Mouse (Mus musculus): ENCODE measurements around the gene Abhd14a.

The Abhd14a gene

DNA sequence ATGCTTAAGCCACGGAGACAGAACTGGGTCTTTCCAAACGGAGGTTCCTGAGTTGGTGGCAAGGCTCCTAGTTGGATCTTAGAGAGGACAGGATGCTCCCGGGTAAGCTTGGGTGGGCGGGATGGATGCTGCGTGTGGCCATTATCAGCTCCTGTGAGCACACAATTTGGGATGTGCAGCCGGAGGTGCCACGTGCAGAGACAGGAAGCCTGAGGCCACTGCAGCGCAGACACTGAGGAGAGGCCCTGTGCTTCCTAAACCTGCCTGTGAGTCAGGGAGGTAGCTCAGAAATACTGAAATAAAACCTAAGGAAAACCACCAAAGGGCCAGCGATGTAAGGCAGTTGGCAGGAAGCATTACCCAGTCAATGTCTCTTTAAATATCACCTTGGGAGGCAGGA is 22.3 kb upstream of the Abhd14a start:
- no peak for DNase-seq (ENCODE audit: low spot score in 2 of 2)

DNA sequence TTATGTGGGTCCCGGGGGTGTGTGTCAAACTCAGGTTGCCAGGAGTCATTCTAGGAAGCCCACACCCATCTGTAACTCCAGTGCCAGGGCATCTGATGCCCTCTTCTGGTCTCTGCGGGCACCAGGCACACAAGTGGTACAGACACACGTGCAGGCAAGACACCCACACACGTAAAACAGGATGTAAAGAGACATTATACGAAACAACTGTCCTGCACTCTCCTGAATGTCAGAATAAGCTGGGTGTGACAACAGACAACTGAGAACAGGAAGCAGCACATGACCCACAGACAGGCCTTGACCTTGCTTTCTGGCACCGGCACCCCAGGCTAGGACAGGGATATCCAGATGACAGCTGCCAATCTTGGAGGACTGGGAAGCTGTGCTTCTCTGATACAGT is 21.8 kb upstream of the Abhd14a start:
- no peak for DNase-seq (ENCODE audit: low spot score in 2 of 2)

DNA sequence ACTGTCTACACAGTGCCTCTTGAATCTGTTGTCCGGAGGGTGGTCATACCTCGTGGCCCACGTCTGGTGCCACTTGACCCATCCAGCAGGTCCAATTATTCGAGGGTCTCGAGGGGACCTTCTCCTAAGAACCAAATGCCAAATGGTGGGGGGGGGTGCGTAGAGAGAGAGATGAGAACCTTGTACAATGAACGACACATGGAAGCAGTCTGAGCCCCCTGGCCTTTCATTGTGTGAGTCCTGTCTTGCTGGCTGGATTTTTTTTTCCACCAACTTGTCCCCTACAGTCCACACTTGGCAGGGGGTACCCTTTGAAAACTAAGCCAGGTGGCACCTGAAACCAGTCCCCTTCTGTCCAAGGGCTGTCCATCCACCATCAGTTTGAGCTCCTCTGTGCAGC is 20.3 kb upstream of the Abhd14a start:
- DNase-seq (ENCODE audit: low spot score in 2 of 2), result no peak

DNA sequence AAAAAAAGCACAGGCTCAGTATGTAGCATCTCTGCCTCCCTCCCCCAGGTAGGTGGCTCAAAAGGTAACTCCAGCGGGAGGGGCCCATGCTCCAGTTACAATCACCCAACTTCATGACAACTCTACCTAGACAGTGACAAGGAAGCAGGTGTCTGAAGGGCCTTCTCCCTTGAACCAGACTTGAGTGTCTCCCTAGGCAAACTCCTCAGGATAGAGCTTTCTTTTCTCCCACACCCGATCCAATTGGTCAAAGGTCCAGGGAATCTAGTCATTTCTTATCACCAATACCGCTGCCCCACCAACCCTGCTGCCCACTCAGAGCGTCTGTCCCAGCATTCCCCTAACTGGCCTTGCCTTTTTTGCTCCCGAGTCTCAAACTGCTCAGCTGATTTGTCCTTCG is 19.2 kb upstream of the Abhd14a start:
- DNase-seq (ENCODE audit: low spot score in 2 of 2), result no peak

DNA sequence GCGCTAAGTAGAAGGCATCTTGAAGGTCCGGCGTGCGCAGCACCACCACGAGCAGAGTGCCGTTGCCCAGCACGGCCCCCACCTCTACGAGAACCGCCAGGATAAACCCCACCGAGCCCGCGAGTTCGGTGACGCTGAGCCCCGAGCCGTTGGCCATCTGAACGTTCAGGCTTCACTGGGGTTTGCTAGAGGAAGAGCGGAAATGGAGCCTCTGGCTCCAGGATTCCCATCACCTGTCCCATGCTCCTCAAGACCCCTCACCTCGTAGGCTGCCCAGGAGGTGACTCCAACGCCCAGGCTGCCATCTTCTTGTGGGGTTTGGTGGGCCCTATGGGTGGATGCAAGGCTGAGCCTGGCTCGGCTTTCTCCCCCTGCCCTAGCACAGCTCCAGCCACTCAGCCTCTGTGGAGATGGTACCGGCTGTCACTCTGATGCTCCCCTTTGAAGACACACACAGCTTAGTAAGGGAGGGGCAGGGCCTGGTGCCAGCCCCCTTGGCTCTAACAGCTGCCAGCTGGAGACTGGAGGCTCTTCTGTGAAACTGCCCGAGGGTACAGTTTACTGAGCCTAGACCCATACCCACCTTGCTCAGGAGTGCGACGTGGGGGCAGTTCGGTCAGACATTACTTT is 18.2 kb upstream of the Abhd14a start, which contains the start of gene Gpr62:
Gene Gpr62, minus strand, starts transcription at position 368 of the 630 bp plus-strand sequence.
- peak in 1 of 2 experiments; percentile 82 for DNase-seq (ENCODE audit: low spot score in 2 of 2)

DNA sequence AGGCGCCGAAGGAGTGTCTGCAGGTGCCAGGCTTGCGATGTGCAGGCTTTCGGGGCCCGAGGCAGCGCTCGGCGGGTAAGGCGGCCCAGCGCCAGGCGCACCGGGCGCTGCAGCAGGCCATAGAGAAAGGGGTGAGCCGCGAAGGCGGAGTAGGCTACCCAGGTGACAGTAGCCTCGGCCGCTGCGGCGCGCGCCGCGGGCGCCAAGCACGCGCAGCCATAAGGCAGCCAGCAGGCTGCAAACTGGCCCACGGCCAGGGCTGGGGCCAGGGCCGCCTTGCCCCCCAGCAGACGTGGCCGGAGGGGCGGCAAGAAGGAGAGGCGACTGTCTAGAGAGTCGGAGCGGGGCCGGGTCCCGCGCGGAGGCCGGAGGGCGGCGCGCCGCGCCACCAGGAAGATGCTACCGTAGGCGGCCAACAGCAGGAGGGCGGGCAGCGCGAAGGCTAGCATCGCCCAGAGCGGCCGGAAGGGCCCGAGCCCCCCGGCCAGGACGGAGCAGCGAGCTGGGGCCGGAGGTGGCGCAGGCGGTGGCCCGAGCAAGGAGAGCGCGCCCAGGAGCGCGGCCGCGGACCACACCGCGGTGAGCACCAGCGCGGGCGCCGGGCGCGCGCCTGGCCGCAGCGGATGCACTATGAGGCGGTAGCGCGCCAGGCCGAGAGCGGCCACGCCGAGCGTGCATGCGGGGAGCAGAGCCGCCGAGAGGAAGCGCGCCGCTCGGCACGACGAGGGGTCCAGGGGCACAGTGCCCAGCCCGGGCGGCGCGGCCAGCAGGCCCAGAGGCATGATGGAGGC is 17.5 kb upstream of the Abhd14a start:
- peak; percentile 59 to 86 for DNase-seq (ENCODE audit: low spot score in 2 of 2)

DNA sequence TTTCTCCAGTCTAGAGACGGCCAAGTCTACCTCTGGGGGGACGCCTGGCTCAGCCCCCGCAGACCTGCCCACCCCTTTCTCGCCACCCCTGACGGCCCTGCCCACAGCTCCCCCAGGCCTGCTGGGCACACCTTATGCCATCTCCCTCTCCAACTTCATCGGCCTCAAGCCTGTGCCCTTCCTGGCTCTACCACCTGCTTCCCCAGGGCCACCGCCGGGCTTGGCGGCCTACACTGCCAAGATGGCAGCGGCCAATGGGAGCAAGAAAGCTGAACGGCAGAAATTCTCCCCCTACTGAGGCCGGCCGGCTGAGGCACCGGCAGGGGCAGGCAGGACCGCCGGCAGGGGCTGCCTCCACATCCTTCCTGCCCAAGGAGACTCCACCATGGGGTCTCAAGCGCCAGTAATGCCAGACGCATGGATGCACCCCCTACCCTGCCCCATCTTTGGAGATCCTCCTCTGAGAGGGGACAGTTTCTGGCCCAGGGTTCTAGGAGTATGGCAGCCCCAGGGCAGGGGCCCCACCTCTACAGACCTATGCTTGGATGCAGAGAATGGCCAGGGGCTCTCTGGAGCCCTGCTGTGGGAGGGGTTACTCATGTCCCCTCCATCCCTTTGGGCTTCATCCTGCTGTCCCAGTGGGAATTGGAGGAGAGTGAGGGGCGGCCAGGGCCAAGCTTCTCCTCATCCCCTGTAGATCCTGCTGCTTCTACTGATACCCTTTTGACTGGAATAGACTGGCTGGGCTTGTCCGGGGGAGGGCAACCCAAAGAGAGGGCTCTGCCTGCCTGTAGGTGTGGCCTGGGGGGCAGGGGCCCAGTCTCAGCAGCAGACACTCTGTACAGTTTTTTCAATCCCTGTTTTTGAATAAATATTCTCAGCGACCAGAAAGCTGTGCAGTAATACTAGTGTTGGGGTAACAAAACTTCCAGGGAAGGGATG is 15.9 kb upstream of the Abhd14a start:
- DNase-seq (ENCODE audit: low spot score in 2 of 2), result peak in 1 of 2 experiments; percentile 67

DNA sequence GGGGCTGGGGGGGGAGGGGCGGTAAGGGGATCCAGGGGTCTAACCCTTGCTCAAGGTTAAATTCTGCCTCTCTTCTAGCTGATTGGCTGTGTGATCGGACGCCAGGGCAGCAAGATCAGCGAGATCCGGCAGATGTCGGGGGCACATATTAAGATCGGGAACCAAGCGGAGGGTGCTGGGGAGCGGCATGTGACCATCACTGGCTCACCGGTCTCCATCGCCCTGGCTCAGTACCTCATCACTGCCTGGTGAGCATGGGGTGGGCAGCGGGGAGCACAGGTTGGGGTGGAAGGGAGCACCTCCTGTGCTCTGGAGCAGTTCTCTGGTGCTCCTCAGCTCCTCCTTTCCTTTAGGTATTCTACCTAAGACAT is 14.9 kb upstream of the Abhd14a start:
- DNase-seq (ENCODE audit: low spot score in 2 of 2), result no peak

DNA sequence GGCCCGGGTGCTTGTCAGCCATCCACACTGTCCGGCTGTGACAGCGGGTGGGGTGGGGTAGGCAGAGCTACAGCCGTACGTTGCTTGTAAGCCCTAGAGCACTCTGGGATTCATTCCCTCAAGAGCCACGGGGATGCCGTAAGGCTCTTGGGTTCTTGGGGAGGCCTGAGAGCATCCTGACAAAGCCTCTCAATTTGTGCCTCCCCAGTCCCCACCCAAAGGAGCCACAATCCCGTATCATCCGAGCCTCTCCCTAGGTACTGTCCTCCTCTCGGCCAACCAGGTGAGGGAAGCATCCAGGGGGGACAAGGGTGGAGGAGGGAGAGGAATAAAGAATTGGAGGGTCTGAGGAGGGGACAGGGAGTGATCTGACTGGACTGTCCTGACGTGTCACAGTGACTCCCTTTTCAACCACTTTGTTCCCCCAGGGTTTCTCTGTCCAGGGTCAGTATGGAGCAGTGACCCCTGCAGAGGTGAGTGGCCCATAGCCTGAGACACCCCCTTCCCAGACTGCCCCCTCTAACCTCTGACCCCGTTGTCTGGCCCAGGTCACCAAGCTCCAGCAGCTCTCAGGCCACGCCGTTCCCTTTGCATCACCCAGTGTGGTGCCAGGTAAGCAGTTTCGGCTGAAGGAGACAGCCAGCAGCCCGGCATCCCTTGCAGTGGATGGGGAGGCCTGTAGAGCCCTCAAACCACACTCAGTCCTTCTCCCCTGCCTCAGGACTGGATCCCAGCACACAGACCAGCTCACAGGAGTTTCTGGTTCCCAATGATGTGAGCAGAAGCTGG is 14.4 kb upstream of the Abhd14a start:
- DNase-seq (ENCODE audit: low spot score in 2 of 2), result no peak

DNA sequence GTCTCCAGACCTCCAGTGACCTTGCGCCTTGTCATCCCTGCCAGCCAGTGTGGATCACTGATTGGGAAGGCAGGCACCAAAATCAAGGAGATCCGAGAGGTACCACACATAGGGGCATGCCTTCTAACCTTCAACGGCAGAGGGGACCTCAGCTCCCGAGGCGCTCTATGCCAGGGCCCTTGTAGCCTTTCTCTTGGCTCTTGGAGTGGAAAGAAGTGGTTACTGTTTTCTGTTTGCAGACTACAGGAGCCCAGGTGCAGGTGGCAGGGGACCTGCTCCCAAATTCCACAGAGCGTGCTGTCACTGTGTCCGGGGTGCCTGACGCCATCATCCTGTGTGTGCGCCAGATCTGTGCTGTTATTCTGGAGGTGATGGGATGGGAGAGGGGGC is 13.5 kb upstream of the Abhd14a start:
- DNase-seq (ENCODE audit: low spot score in 2 of 2), result no peak

DNA sequence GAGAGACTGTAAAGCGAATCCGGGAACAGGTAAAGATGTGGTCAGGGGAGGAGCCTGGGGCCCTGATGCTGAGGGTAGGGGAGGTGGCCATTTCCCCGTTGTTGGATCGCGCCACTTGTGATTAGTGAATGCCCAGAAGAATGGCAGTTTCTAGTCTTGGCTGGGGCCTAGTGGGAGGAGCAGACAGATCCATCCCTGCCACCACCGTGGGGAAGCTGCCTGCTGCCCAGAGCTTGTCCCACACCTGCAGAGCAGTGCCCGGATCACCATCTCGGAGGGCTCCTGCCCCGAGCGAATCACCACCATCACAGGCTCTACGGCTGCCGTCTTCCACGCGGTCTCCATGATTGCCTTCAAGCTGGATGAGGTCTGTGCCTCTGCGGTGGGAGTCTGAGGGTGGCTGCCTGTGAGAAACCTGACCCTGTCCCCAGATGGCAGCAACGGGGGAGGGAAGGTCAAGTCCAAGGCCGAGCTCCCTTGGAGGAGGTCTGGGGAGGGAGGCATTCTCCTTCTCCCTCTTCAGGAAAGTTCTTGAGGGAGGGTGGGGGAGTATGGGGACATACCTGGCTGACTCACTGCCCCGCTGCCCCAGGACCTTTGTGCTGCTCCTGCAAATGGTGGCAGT is 13.0 kb upstream of the Abhd14a start:
- no peak for DNase-seq (ENCODE audit: low spot score in 2 of 2)

DNA sequence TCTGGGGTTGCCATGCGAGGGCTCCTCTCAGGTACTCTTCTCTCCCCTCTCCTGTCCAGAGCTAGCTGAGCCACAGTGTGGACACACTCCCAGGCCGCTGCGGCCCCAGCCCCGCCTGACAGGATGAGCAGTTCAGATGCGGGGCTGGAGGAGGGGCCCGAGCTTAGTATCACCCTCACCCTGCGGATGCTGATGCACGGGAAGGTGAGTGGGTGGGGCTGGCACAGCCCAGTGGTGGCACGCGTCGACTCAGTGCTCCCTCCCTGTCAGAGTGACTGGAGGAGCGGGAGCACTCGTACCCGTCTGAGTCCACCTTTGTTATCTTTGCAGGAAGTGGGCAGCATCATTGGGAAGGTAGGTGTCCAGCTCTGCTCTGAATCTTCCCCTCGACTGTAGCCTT is 12.5 kb upstream of the Abhd14a start:
- DNase-seq (ENCODE audit: low spot score in 2 of 2), result no peak

DNA sequence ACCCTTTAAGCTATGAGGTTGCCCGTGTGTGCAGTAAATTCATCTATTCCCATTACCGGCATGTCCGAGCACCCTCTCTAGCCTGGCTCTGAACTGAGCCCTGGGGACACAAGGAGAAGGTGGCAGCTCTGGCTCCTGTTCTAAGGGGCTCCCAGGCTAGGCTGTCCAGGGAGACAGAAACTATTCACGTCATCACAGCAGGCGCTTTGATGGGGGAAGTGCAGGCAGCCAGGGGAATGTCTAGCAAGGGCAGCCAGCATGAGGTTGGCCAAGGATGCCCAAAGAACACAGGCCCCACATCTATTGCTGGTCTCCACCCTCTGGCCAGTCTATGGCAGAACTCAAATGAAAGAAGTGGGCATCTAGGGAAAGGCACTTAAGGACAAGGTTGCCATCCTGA is 10.4 kb upstream of the Abhd14a start:
- no peak for DNase-seq (ENCODE audit: low spot score in 2 of 2)

DNA sequence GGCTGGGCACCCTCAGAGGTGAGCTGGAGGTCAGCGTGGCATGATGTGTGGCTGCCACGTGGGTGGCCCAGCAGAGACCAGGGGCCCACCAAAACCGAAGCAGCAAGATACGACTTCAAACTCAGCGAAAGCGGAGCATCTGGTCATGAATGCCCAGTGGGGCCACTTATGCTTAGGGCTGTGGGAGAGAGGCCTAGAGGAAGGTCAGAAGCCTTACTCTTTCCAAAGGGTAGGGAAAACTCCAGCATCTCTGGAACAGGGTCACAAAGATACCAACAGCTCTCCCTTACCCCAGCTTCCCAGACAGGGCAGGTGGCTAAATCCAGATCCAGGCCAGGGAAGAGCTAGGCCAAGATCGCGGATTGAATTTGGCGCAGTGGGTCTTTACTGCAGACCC is 9.7 kb upstream of the Abhd14a start:
- no peak for DNase-seq (ENCODE audit: low spot score in 2 of 2)

DNA sequence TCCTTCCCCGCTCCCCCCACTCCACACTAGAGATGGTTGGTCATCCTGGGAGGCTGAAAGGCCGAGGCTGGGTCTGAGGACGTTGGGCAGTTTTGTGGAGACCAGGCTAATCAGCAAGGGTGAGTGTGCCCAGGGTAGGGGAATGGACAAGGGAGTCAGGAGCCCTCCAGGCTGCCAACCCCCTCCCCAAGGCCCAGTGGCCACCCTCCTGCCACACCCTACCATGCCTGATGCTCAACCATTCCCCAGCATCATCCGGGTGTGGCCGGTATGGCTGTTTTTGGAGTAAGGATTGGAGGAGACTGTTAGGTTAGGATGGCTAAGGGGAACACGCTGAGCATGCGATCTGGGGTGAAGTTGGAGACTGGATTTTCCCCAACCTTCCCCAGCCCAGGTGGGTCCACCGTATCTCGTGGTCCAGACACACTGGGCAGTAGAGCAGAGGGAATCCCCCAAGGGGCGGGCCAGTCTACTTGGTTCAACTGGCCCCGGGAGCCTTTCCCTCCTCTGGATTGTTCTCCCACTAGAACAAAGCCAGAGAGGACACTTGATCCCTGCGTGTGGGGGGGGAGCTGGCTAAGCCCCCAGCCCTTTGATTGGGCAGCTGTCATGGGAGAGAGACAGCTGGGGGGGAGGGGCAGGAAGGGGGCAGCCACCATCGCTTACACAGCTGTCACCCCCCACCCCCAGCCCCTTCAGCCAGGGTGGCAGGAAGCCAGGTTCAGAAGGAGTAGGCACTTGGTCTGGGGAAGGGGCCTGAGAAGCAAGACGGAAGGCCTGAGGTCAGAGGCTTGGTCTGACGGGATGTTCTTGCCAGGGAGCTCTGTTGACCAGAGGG is 9.1 kb upstream of the Abhd14a start:
- DNase-seq (ENCODE audit: low spot score in 2 of 2), result peak in 1 of 2 experiments; percentile 82

DNA sequence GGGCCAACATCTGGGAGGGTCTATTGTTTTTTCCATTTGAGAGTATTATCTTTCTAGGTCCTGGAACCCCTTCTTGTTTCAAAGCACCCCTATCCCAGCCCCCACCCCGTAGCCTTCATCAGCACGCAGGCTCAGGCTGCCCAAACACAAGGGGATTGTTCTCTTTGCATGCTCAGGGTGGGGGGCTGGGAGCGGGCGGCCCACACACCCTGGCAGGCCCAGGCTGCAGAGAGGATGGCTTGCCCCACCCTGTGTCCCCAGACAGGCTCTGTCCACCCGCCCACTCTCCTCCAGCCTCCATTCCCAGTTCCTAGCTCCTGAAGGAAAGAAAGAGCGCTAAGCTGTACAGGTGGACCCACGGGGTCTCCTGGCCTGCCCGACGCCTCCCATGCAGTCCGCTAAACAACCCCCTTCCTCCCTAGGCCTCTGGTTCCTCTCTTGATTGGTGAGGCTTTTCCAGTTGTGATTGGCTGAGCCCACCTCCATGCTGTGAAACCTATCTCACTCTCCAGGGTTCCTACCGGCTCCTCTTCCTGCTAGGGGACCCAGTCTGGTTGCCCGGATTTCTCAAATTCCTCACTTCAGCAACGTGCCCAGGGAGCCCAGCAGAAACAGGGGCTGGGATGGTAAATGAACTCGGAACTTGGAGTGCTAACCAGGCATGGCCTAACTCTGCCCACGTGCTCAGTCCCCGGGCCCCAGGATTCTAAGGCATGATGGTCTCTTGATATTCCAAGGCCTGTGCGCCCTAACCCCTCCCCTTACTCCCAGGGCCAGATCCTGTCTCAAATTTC is 7.6 kb upstream of the Abhd14a start:
- no peak for DNase-seq (ENCODE audit: low spot score in 2 of 2)

DNA sequence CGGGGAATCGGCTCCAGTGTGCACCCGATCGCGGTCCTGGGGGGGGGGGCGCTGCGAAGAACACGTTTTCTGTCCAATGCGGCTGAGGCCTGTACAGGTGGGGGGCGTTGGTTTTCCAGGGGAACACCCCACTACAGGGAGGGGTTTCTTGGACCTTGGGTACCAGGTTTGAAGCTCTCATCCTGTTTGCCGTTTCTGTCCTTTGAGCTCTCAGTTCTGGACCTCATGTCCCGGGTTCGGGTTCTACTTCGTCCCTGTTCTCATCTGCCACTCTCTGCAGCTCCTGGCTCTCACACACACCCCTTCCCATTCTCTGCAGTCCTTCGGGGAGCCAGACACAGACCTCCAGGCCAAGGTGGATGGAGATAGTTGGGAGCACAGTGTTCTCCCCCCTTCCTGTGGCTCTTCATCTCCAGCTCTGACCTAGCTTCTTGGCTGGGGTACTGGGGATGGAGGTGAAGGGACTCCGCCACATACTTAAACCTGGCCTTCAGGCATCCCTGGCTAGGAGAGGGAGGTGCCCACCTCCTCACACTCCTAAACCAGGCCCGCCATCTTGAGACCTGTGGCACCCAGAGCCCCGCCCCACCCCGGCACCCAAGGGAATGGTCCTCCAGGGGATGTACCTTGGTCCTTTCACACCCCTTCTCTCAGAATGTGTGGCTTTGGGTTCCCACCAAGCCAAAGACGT is 6.7 kb upstream of the Abhd14a start:
- DNase-seq (ENCODE audit: low spot score in 2 of 2), result no peak

DNA sequence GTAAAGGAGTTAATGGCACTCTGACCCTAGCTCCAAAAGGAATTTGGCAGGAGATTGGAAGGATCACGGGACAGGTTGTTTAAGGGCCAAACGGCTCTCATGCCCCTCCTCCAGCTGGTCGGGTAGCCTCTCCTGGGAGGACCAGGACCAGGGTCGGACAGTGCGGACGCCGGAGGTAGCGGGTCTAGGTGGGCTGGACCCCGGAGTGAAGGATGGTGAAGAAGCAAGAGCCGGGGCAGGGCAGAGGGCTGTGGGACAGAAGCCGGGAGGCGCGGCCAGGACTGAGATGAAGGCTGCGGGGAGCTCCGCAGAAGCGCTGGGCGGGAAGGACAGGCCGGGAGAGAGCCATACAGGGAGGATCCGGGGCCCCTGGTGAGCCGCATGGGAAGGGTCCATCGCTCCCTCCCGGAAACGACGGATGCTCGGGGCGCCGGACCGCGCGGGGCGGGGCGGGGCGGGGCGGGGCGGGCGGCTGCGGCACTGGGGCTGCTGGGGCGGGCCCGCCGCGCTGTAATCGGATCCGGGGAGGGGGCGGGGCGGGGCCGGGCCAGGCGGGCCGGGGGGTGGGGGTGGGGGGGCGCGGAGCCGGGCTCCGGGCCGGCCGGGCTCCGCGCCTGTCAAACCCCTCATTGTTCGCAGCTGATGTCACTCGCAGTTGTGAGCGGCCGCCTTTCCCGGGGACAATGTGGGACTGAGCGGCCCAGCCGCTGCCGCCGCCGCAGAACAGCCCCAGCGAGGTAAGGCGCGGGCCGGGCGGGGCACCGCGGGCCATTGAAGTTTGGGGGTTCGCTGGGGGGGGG is 6.0 kb upstream of the Abhd14a start, which contains the start of gene Pcbp4:
Gene Pcbp4, plus strand, starts transcription at position 21 of the 800 bp plus-strand sequence.
- peak in 1 of 2 experiments; percentile 67 for DNase-seq (ENCODE audit: low spot score in 2 of 2)

Measured in cerebellum, postnatal 4 days (tissue).